Mouse (Mus musculus) embryonic facial prominence, embryonic 10.5 days (tissue): ENCODE measurements around the gene Peg12. TPM values are rescaled to one million over a fixed set of nuclear protein-coding genes. Genes with fewer than 3 reads are reported as not detected.
A peak's percentile ranks its signal among the peaks of the same experiment; 100 is the strongest.

ENCODE experiments used
- DNase-seq: peaks from one replicate; pipeline ENCODE4 v3.0.0-alpha.2; 2017; ENCODE audit warnings: low spot score
- H3K27ac ChIP-seq: fragments of 300-500 bp; sonication (generic); replicated peaks from 2 replicates; pipeline ENCODE4 v1.5.1; 2016; ENCODE audit warnings: mild to moderate bottlenecking
- H3K27me3 ChIP-seq: fragments of 300-500 bp; sonication (generic); replicated peaks from 2 replicates; pipeline ENCODE4 v1.6.1; 2016; ENCODE audit warnings: low read depth, mild to moderate bottlenecking; ENCODE audit not compliant: poor library complexity, severe bottlenecking
- H3K36me3 ChIP-seq: fragments of 300-500 bp; sonication (generic); replicated peaks from 2 replicates; pipeline ENCODE4 v1.6.1; 2016; ENCODE audit warnings: mild to moderate bottlenecking, moderate library complexity
- H3K4me1 ChIP-seq: fragments of 300-500 bp; sonication (generic); 2 replicates; pipeline ENCODE4 v1.6.1; 2016
- H3K4me3 ChIP-seq: fragments of 300-500 bp; sonication (generic); 2 replicates; pipeline ENCODE4 v1.5.1; 2016; ENCODE audit warnings: mild to moderate bottlenecking, moderate library complexity
- H3K9me3 ChIP-seq: fragments of 300-500 bp; sonication (generic); 2 replicates; pipeline ENCODE4 v1.6.1; 2016; ENCODE audit warnings: mild to moderate bottlenecking
- WGBS: fragments of 180-500 bp; shearing (Covaris S2); methylation state at CpG from one replicate; pipeline ENCODE4 v1.1.7; 2016; 5-methylcytosine and 5-hydroxymethylcytosine counted together
- polyA plus RNA-seq: library from polyadenylated mRNA; unstranded; fragments of >200 nt; fragmentation: Nextera tagmentation; extraction: Ambion mirVana; gene quantifications from 2 replicates; pipeline ENCODE4 v1.2.1, GENCODE M21; 2016

The Peg12 gene
- 76.8 and 82.8 TPM in 2 replicates for polyA plus RNA-seq

- Histone ChIP-seq H3K27me3 (no peaks in the 10 kb centered on the region), H3K4me3 (peak within 1 kb of the TSS; percentile 71), H3K9me3 (peaks cover 24% of the 10 kb centered on the region), H3K36me3 (no peaks in the 10 kb centered on the region; the same call in 1 of the 2 replicates), H3K27ac (peak within 1 kb of the TSS; percentile 96), H3K4me1 (0 out of 2 replicates have a peak, but pooled peaks cover 2% of the 10 kb centered on the region)
- 25% methylated on average over 82 of the region's 82 CpGs for WGBS
- DNase-seq, result peak; percentile 78
These were observed at the start of gene Peg12 for GRCm38 (mm10) chr7:62463878-62464755. Gene Peg12 (minus strand): TSS chr7:62464510.

GRCm38 (mm10) chr7:62486139-62486538 lies 21.8 kb upstream of the Peg12 start:
- no peak for DNase-seq
- Histone ChIP-seq H3K36me3 (no peaks in the 10 kb centered on the region), H3K9me3 (peaks cover 5% of the 10 kb centered on the region; the same call in 1 of the 2 replicates), H3K27ac (no peak overlapping the region), H3K4me1 (no peaks in the 10 kb centered on the region), H3K27me3 (no peaks in the 10 kb centered on the region), H3K4me3 (no peak overlapping the region)
- WGBS, result 46% methylated on average over 2 of the region's 2 CpGs

DNA sequence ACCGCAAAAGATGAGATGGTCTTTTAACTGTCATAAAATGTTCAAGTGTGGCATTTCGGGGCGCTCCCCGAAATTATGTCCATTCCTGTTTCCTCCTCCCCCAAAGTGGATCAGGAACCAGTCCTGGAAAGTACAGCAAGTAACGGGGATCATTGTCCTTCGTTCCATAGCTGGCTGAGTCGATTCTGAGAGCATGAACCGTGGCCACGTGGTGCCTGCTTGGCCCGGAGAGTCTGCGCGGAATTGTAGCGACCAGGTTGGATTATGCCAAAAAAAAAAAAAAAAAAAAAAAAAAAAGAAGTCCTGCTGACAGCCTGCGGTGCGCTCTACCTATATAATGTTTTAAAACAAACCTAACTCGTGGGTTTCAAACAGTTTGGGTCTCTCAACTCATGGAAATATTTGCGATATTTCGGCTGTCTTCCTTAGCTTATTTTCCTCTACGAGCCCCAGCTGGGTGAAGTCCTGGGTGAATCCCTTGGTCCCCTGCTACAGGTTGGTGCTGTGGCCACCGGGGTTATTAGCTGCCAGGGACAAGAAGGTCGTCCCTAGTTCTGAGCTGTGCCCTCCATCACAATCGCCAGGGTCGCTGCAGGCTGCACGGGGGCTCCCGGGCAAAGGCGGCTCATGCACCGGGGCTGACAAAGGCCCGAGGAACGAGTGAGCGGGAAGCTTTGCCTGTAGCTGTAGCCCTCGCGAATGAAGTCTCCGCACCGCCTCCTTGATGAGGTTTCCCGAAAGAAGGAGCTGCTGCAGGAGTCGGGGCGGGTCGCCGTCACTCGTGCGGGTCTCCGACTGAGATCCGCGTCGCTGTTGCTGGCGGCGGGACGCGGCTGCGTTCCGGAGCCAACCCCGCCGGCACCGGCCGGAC lies 1.1 kb downstream of the Peg12 start:
- no peaks in the 10 kb centered on the region; the same call in 1 of the 2 replicates for H3K36me3 ChIP-seq
- peak; percentile 59 for DNase-seq
- H3K27me3 ChIP-seq, result no peaks in the 10 kb centered on the region
- peaks cover 24% of the 10 kb centered on the region for H3K9me3 ChIP-seq
- 0 out of 2 replicates have a peak, but pooled peaks cover 2% of the 10 kb centered on the region for H3K4me1 ChIP-seq
- H3K27ac ChIP-seq, result peak overlapping the region; percentile 96
- H3K4me3 ChIP-seq, result peak overlapping the region; percentile 71
- 29% methylated on average over 55 of the region's 55 CpGs for WGBS

DNA sequence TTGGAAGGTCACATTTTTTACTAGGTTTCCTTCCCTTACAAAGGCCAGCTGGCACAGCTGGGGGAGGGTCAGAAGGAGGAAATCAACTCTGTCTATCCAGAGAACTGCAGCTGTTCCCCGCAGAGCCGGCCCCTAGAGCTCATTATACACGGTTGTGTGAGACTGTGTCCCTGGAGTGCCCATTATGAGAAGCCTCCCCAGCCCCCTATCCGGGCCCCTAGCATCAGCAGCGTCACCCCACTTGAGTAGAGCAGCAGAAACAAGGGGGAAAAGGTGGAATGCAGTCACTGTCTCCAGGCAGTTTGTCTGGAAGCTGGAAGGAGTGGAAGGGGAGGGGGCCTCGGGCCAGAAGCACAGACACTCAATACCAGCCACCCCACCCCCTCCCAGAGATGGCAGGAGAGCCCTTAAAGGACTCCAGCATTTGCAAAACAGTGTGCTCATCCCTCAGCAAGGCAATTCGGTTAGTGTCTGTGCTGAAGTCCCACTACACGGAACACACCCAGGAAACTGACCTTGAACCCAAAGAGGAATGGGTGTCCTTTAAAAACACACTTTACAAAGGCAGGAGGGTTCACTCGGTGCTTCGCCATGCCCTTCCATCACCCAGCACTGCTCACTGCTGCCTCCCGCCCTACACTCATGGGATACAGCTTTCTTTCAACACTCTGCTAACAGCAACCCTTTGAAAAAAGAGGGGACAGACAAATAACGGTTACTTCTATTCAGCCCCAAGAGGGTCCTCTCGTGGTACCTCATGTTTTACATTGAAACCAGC lies 1.9 kb downstream of the Peg12 start:
- 35% methylated on average over 13 of the region's 13 CpGs for WGBS
- H3K27me3 ChIP-seq, result no peaks in the 10 kb centered on the region
- DNase-seq, result peak; percentile 72

GRCm38 (mm10) chr7:62452353-62452752 lies 12.0 kb downstream of the Peg12 start:
- Histone ChIP-seq H3K36me3 (no peaks in the 10 kb centered on the region), H3K27ac (no peak overlapping the region), H3K4me1 (no peaks in the 10 kb centered on the region), H3K4me3 (no peak overlapping the region), H3K27me3 (no peaks in the 10 kb centered on the region), H3K9me3 (peaks cover 6% of the 10 kb centered on the region; the same call in 1 of the 2 replicates)
- WGBS, result 21% methylated on average over 2 of the region's 2 CpGs
- DNase-seq, result no peak

More for the DNA sequence above, 1.9 kb downstream of the Peg12 start:
- H3K27ac ChIP-seq, result peak overlapping the region; percentile 96
- H3K4me3 ChIP-seq, result peak overlapping the region; percentile 71
- peaks cover 24% of the 10 kb centered on the region for H3K9me3 ChIP-seq
- H3K4me1 ChIP-seq, result 0 out of 2 replicates have a peak, but pooled peaks cover 2% of the 10 kb centered on the region
- H3K36me3 ChIP-seq, result no peaks in the 10 kb centered on the region; the same call in 1 of the 2 replicates

- H3K36me3 ChIP-seq, result no peaks in the 10 kb centered on the region
- no peak for DNase-seq
- H3K27ac ChIP-seq, result no peak overlapping the region
- no peaks in the 10 kb centered on the region for H3K27me3 ChIP-seq
- H3K9me3 ChIP-seq, result 0 out of 2 replicates have a peak, but pooled peaks cover 6% of the 10 kb centered on the region
- no peak overlapping the region for H3K4me3 ChIP-seq
- no peaks in the 10 kb centered on the region for H3K4me1 ChIP-seq
These were observed 18.7 kb downstream of the Peg12 start for GRCm38 (mm10) chr7:62445431-62446165.

GRCm38 (mm10) chr7:62436394-62436793 lies 27.9 kb downstream of the Peg12 start:
- Histone ChIP-seq H3K36me3 (no peaks in the 10 kb centered on the region), H3K27me3 (no peaks in the 10 kb centered on the region), H3K4me3 (no peak overlapping the region), H3K27ac (no peak overlapping the region), H3K4me1 (no peaks in the 10 kb centered on the region), H3K9me3 (0 out of 2 replicates have a peak, but pooled peaks cover 3% of the 10 kb centered on the region)
- DNase-seq, result no peak
- WGBS, result 60% methylated on average over 2 of the region's 2 CpGs

- WGBS, result 26% methylated on average over 3 of the region's 3 CpGs
- no peak for DNase-seq
- 0 out of 2 replicates have a peak, but pooled peaks cover 3% of the 10 kb centered on the region for H3K9me3 ChIP-seq
These were observed 31.1 kb downstream of the Peg12 start for GRCm38 (mm10) chr7:62433243-62433642.

GRCm38 (mm10) chr7:62428337-62428736 lies 36.0 kb downstream of the Peg12 start:
- H3K36me3 ChIP-seq, result no peaks in the 10 kb centered on the region
- H3K4me1 ChIP-seq, result no peaks in the 10 kb centered on the region
- DNase-seq, result no peak
- H3K27me3 ChIP-seq, result no peaks in the 10 kb centered on the region
- H3K9me3 ChIP-seq, result 0 out of 2 replicates have a peak, but pooled peaks cover under 1% of the 10 kb centered on the region
- WGBS, result 29% methylated on average over 8 of the region's 8 CpGs
- H3K4me3 ChIP-seq, result no peak overlapping the region
- H3K27ac ChIP-seq, result no peak overlapping the region

More at GRCm38 (mm10) chr7:62433243-62433642, 31.1 kb downstream of the Peg12 start:
- Histone ChIP-seq H3K27me3 (no peaks in the 10 kb centered on the region), H3K27ac (no peak overlapping the region), H3K36me3 (no peaks in the 10 kb centered on the region), H3K4me1 (no peaks in the 10 kb centered on the region), H3K4me3 (no peak overlapping the region)

DNA sequence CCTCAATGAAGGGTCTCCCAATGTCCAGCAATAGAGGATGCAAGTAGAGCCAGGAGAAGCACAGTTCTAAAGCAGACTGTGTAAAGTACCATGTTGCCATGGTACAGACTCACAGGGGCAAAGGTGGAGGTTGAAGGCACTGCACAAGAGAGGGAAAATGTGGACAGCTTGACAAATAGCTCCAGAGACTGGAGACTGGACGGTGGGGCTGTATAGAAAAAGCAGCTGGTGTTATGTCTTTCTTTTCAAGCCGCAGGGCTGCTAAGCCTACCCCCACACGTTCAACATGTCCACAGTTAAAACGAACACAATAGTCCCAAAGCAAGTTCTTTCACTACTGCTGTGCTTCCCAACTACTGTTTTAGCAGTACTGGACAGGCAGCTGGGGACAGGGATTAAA lies 41.1 kb downstream of the Peg12 start:
- peaks cover 8% of the 10 kb centered on the region for H3K4me1 ChIP-seq
- H3K36me3 ChIP-seq, result no peaks in the 10 kb centered on the region
- 49% methylated on average over 4 of the region's 4 CpGs for WGBS
- peaks cover 21% of the 10 kb centered on the region for H3K9me3 ChIP-seq
- H3K27ac ChIP-seq, result peak overlapping the region; percentile 35; the same call in 1 of the 2 replicates
- DNase-seq, result no peak
- H3K27me3 ChIP-seq, result 0 out of 2 replicates have a peak, but pooled peaks cover 4% of the 10 kb centered on the region
- H3K4me3 ChIP-seq, result peak overlapping the region; percentile 79

GRCm38 (mm10) chr7:62420566-62420965 lies 43.7 kb downstream of the Peg12 start:
- Histone ChIP-seq H3K9me3 (peaks cover 21% of the 10 kb centered on the region), H3K36me3 (no peaks in the 10 kb centered on the region), H3K4me1 (peaks cover 8% of the 10 kb centered on the region), H3K27me3 (0 out of 2 replicates have a peak, but pooled peaks cover 4% of the 10 kb centered on the region), H3K27ac (peak overlapping the region; percentile 92), H3K4me3 (peak overlapping the region; percentile 79)
- no peak for DNase-seq
- WGBS, result 48% methylated on average over 6 of the region's 6 CpGs
